Mouse (Mus musculus) myocyte (in vitro differentiated cells): ENCODE data around the gene Tagln. TPM values are rescaled to one million over a fixed set of nuclear protein-coding genes. Genes with fewer than 3 reads are reported as not detected.

Experiments used
- H3K27me3 ChIP-seq: one replicate; pipeline ENCODE4 v1.6.1; 2011; ENCODE audit not compliant: control insufficient read depth, insufficient read depth, insufficient read length
- H3K36me3 ChIP-seq: one replicate; pipeline ENCODE4 v1.6.1; 2011; ENCODE audit not compliant: control insufficient read depth, insufficient read depth
- H3K4me2 ChIP-seq: one replicate; pipeline ENCODE4 v1.6.1; 2011; ENCODE audit warnings: low read depth, control low read depth
- H3K4me3 ChIP-seq: one replicate; pipeline ENCODE4 v1.5.1; 2011; ENCODE audit warnings: mild to moderate bottlenecking, control low read depth, moderate library complexity
- H3K79me2 ChIP-seq: one replicate; pipeline ENCODE4 v1.6.1; 2011; ENCODE audit not compliant: control insufficient read depth, insufficient read depth
- H3ac ChIP-seq: one replicate; pipeline ENCODE4 v1.6.1; 2011; ENCODE audit not compliant: control insufficient read depth, insufficient read length
- CEBPB ChIP-seq: IDR thresholded peaks from 2 replicates; pipeline ENCODE4 v1.6.1; 2011; ENCODE audit warnings: mild to moderate bottlenecking, moderate library complexity; ENCODE audit not compliant: poor library complexity, insufficient read depth, severe bottlenecking
- E2F4 ChIP-seq: IDR thresholded peaks from one replicate; pipeline ENCODE4 v1.6.1; 2011; ENCODE audit warnings: mild to moderate bottlenecking, control low read depth, moderate library complexity; ENCODE audit not compliant: insufficient read depth
- MAX ChIP-seq: IDR thresholded peaks from one replicate; pipeline ENCODE4 v1.6.1; 2011; ENCODE audit warnings: low read depth, mild to moderate bottlenecking, control low read depth
- MYOD1 ChIP-seq, 3 experiments: IDR thresholded peaks; one replicate each; pipeline ENCODE4 v1.6.1; 2011; ENCODE audit warnings: control low read depth in 2 of 3, low read depth in 2 of 3, mild to moderate bottlenecking in 2 of 3, moderate library complexity in 1 of 3; ENCODE audit not compliant: insufficient read length in 2 of 3, control insufficient read depth in 1 of 3
- MYOG ChIP-seq, 3 experiments: IDR thresholded peaks; one replicate each; pipeline ENCODE4 v1.6.1; 2011; ENCODE audit warnings: control low read depth in 2 of 3, low read depth in 2 of 3, mild to moderate bottlenecking in 2 of 3; ENCODE audit not compliant: insufficient read length in 2 of 3, control insufficient read depth in 1 of 3, insufficient read depth in 1 of 3
- POLR2A ChIP-seq: IDR thresholded peaks from one replicate; pipeline ENCODE4 v1.6.1; 2011; ENCODE audit warnings: low read depth, mild to moderate bottlenecking, control low read depth, moderate library complexity; ENCODE audit not compliant: insufficient read length
- POLR2AphosphoS2 ChIP-seq: IDR thresholded peaks from one replicate; pipeline ENCODE4 v1.6.1; 2011; ENCODE audit warnings: low read depth, control low read depth; ENCODE audit not compliant: insufficient read length
- REST ChIP-seq: IDR thresholded peaks from one replicate; pipeline ENCODE4 v1.6.1; 2011; ENCODE audit warnings: mild to moderate bottlenecking, control low read depth, moderate library complexity; ENCODE audit not compliant: insufficient read depth, insufficient read length
- SRF ChIP-seq: IDR thresholded peaks from one replicate; pipeline ENCODE4 v1.6.1; 2011; ENCODE audit warnings: low read depth; ENCODE audit not compliant: control insufficient read depth, insufficient read length
- TCF12 ChIP-seq: IDR thresholded peaks from one replicate; pipeline ENCODE4 v1.6.1; 2011; ENCODE audit warnings: mild to moderate bottlenecking, control low read depth; ENCODE audit not compliant: poor library complexity, insufficient read depth, severe bottlenecking
- TCF3 ChIP-seq: IDR thresholded peaks from one replicate; pipeline ENCODE4 v1.6.1; 2011; ENCODE audit warnings: low read depth, control low read depth; ENCODE audit not compliant: insufficient read length
- USF1 ChIP-seq: IDR thresholded peaks from one replicate; pipeline ENCODE4 v1.6.1; 2011; ENCODE audit warnings: low read depth, mild to moderate bottlenecking, control low read depth, moderate library complexity
- polyA plus RNA-seq: library from polyadenylated mRNA; unstranded; fragments of >200 nt; fragmentation: generic; extraction: Trizol; gene quantifications from one replicate; pipeline ENCODE4 v1.2.1, GENCODE M21; 2012; ENCODE audit warnings: missing spikeins

The Tagln gene
- polyA plus RNA-seq, 1 experiment = 142 TPM

DNA sequence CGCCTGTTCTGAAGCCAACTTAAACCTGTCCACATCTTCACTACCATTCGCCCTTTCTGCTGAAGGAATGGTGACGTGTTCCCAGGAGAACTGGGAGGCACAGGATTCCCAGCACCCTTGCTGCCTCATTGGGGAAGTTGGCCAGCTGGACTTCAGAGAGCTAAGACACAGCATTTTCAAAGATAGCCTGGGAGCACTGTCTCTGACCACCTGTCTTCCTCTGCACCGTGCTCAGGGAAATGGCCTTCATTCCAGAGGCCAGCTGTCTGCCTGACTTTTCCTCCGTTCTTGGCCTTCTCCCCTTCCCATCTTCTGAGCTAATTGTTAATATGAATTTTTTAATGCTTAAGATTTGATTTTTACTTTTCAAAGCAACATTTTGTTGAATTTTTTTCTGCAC lies 6.6 kb downstream of the Tagln start:
- Histone ChIP-seq H3K4me2 (no peak overlapping the region), H3K27me3 (no peaks in the 10 kb centered on the region), H3K79me2 (no peaks in the 10 kb centered on the region), H3K36me3 (peaks cover 21% of the 10 kb centered on the region), H3K4me3 (no peak overlapping the region), H3ac (no peak overlapping the region)
- peak in 2 of 3 experiments; percentile 4 to 61 for TF ChIP-seq MYOG (IDR thresholded peaks at IDR 0.05; ENCODE audit: control insufficient read depth in 1 of 3, insufficient read depth in 1 of 3, insufficient read length in 2 of 3, low read depth in 2 of 3)
- TF ChIP-seq MYOD1 (IDR thresholded peaks at IDR 0.05; ENCODE audit: control insufficient read depth in 1 of 3, insufficient read length in 2 of 3, low read depth in 2 of 3) = peak in 2 of 3 experiments; percentile 69 to 71
- TF ChIP-seq TCF12 = no peak

- Histone ChIP-seq H3K27me3 (no peaks in the 10 kb centered on the region), H3K4me3 (no peak overlapping the region), H3K79me2 (no peaks in the 10 kb centered on the region), H3K36me3 (peaks cover 18% of the 10 kb centered on the region), H3ac (no peak overlapping the region), H3K4me2 (no peak overlapping the region)
- TF ChIP-seq REST (no peak), MAX (no peak), TCF12 (no peak), USF1 (no peak)
Measured at GRCm38 (mm10) chr9:45919895-45920294, 16.0 kb downstream of the Tagln start.

DNA sequence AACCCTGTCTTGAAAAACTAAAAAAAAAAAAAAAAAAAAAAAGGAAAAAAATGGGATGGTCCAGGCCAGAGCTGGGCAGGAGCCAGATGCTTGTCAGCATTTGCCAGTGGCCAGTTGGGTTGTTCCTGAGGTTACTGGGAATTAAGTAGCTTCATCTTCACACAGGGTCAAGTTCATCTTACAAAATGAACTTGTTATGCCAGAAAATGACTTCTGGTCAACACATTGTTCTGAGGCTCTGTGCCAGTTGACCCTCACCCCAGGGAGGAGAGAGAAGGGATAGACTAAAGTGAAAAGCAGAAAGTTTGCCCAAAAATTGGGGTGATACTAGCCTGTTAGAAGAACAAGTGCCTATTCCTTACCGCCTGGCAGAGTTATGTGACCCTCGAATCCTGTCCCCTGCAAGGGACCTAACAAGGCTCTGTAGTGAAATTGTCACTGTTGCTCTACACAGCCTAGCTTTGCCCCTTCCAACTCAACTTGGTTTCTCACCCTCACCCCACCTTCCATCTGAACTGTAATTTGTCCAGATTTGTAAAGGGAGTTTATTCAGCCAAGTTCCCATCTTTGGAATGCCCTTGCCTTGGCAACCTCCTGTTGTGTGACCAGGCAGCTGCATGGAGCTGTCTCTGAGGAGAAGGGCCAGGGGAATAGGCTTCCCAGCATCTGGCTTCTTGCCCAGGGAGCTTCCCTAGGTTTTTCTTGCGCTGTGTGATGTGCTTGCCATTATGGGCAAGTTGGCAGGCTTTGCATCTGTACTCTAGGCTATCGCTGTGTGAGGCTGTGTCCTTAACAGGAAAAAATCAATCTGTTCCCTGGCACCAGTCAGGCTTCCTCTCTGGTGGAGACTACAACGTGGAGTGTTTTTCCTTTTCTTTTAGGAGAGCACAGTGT lies 18.6 kb downstream of the Tagln start:
- Histone ChIP-seq H3K4me2 (no peak overlapping the region), H3K36me3 (peaks cover 14% of the 10 kb centered on the region), H3K4me3 (no peak overlapping the region), H3K79me2 (no peaks in the 10 kb centered on the region), H3ac (no peak overlapping the region), H3K27me3 (no peaks in the 10 kb centered on the region)
- TF ChIP-seq REST = no peak
- no peak for TF ChIP-seq SRF
- TF ChIP-seq CEBPB = no peak
- no peak for TF ChIP-seq POLR2AphosphoS2
- TF ChIP-seq POLR2A = no peak
- TF ChIP-seq TCF12 = no peak
- no peak for TF ChIP-seq MYOG (IDR thresholded peaks at IDR 0.05; ENCODE audit: control insufficient read depth in 1 of 3, insufficient read depth in 1 of 3, insufficient read length in 2 of 3, low read depth in 2 of 3)
- no peak for TF ChIP-seq TCF3
- no peak for TF ChIP-seq USF1
- TF ChIP-seq MYOD1 (IDR thresholded peaks at IDR 0.05; ENCODE audit: control insufficient read depth in 1 of 3, insufficient read length in 2 of 3, low read depth in 2 of 3) = no peak
- TF ChIP-seq E2F4 = no peak
- no peak for TF ChIP-seq MAX

DNA sequence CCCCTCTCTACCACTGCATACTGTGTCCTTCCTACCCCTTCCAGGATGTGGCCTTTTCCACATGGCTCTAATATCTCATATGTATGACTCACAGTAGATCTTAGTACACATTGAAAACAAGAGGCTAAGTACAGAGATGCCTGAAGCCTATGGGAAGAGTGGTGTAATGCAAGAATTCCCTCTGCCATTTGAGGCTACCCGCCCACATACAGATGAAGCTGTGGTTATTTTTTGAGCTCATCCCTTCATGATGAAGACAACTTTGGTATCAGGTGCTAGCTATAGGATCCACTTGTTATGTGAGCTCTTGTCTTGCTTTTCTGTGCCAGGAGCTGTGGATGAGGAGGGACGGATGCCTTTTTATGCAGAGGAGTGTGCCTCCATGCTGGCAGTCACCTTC lies 20.2 kb downstream of the Tagln start:
- TF ChIP-seq REST (no peak), USF1 (no peak), SRF (no peak), MYOD1 (IDR thresholded peaks at IDR 0.05; ENCODE audit: control insufficient read depth in 1 of 3, insufficient read length in 2 of 3, low read depth in 2 of 3) (no peak)
- Histone ChIP-seq H3K79me2 (no peaks in the 10 kb centered on the region), H3K4me2 (no peak overlapping the region), H3K36me3 (peaks cover 27% of the 10 kb centered on the region), H3K4me3 (no peak overlapping the region), H3K27me3 (no peaks in the 10 kb centered on the region), H3ac (no peak overlapping the region)

DNA sequence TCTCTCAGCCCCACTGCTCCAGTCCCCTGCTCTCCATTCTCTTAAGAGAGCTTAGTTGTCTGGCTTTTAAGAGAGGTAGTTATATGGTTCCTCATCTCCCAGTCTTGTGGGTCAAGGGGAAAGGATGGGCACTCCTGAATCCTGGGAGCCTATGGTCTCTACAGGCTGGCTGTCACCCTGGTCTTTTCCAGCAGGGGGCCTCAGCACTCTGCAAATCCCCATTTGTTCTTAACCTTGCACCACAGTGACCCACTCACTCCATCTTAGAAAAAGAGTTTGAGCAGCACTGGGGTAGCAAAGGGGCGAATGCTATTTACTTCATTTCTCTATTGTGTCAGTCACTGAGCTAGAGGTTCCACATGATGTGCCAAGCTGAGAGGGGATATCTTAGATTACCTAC lies 24.2 kb downstream of the Tagln start:
- Histone ChIP-seq H3K36me3 (peaks cover 19% of the 10 kb centered on the region), H3K4me2 (no peak overlapping the region), H3ac (no peak overlapping the region), H3K4me3 (no peak overlapping the region), H3K79me2 (peaks cover 19% of the 10 kb centered on the region), H3K27me3 (no peaks in the 10 kb centered on the region)
- TF ChIP-seq TCF12 = no peak
- no peak for TF ChIP-seq TCF3
- no peak for TF ChIP-seq USF1

DNA sequence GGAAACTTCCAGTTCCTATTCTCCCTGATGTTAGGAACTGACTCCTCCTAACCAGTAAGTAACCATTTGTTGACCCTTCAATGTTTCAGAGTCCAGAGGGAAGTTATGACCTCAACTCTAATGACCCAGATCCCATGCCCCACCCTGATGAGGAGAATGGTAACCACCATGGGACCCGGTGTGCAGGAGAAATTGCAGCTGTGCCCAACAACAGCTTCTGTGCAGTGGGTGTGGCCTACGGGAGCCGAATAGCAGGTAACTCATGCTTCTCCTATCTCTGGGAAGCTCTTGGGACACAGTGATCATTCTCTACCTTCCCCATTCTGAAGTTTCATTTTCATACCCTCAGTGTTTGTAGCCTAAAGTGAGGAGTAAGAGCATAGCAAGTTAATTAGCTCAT lies 24.9 kb downstream of the Tagln start:
- no peak overlapping the region for H3K4me2 ChIP-seq
- H3K4me3 ChIP-seq = no peak overlapping the region
- no peak overlapping the region for H3ac ChIP-seq
- H3K36me3 ChIP-seq = peaks cover 19% of the 10 kb centered on the region
- no peak for TF ChIP-seq CEBPB
- TF ChIP-seq SRF = no peak
- no peak for TF ChIP-seq USF1
- no peak for TF ChIP-seq POLR2A
- TF ChIP-seq MAX = no peak
- no peak for TF ChIP-seq POLR2AphosphoS2
- TF ChIP-seq TCF3 = no peak
- TF ChIP-seq TCF12 = no peak
- TF ChIP-seq MYOD1 (IDR thresholded peaks at IDR 0.05; ENCODE audit: control insufficient read depth in 1 of 3, insufficient read length in 2 of 3, low read depth in 2 of 3) = no peak
- TF ChIP-seq REST = no peak
- TF ChIP-seq E2F4 = no peak
- TF ChIP-seq MYOG (IDR thresholded peaks at IDR 0.05; ENCODE audit: control insufficient read depth in 1 of 3, insufficient read depth in 1 of 3, insufficient read length in 2 of 3, low read depth in 2 of 3) = no peak
- peaks cover 19% of the 10 kb centered on the region for H3K79me2 ChIP-seq
- H3K27me3 ChIP-seq = no peaks in the 10 kb centered on the region
